Mouse (Mus musculus) cerebellum, adult 9-10 months (tissue): ENCODE measurements around the gene Bbx.

Experiments
- DNase-seq: peaks from one replicate; pipeline ENCODE4 v3.0.0; 2022

Bbx gene

DNA sequence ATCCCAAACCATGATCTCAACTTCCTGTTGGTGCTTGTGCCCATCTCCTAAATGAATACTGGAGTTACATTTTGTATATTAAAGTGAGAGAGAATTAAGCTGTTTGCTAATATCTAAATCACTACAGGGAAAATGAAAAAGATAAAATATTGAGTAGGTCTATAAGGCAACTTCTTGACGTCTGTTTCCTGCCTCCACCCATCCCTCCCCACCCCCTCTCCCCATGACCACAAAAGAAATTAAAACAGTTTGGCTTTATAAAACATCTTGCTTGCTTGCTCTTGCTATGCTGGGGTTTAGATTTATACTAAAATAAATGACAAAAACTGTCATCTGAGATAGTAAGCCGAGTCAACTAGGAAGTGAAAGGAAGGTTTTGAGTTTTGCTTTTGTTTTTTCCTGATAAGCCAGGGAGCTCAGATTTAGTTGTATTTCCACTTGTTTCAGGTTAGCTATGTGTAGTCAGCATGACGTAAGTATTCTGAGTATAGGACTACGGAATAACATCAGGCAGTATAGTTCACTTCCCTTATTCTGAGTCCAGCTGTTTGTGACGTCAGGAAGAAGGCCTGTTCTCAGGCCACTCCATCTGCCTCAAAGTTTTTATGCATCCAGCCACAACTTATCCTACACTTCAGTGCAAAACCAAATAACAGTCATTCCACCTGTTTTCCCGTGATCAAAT lies 36.1 kb downstream of the Bbx start:
- DNase-seq, result no peak

- no peak for DNase-seq
These were observed 43.7 kb downstream of the Bbx start for GRCm38 (mm10) chr16:50388499-50388898.

DNA sequence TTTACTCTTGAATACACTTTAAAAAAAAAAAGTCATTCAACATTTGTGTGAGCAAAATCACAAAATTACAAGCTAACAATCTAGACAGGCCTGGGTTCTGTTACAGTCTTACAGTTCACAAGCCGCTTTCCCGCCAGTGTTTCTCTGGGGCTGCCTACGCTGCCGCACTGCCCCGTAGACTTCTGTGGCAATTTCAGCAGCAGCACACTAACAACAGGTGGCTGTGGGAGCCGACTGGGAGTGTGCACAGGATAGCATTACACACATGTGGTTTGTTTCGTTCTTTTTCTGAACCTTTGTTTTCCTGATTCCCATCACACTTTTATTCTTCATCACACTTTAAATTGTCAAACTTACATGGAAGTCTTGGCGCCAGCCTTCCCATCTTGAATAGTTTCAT lies 48.6 kb downstream of the Bbx start:
- no peak for DNase-seq

- no peak for DNase-seq
These were observed 50.8 kb downstream of the Bbx start for GRCm38 (mm10) chr16:50381351-50381746.

- DNase-seq, result peak; percentile 70
These were observed 51.4 kb downstream of the Bbx start for GRCm38 (mm10) chr16:50380682-50381350.

GRCm38 (mm10) chr16:50380232-50380631 lies 52.0 kb downstream of the Bbx start:
- DNase-seq, result no peak

DNA sequence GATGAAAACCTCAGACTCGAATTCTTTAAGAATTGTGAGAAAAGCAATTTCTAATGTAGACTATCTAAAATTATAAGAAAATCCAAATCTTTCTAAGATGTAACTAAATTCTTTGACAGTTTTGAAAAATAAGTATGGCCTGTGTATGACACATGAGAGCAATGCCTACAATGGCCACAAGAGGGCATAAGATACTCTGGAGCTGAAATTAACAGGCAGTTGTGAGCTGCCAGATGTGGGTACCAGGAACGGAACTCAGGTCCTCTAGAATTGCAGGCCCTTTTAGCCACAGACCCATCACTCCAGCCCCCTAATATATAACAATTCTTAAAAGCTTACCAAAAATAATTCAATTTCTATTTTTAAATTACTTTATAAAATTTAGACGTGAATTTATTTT lies 57.6 kb downstream of the Bbx start:
- no peak for DNase-seq

DNA sequence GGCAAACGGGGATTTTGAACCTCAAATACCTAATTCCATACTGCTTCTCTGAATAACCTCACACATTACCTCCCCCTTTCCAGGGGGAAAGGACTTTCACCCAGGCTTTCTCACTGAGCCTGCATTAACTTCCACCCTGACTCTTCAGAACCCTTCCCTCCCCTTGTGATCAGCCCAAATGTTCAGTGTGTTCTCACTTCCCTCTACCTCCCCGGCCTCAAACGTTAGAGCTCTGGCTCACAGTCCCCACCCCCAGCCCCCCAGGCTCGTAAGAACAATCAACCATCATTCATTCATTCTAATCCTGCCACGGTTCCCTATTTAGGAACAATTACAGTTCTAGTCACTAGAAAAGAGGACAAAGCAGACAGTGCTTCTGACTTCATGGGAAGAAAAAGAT lies 58.5 kb downstream of the Bbx start:
- no peak for DNase-seq

- DNase-seq, result no peak
These were observed 59.6 kb downstream of the Bbx start for GRCm38 (mm10) chr16:50372543-50372942.

DNA sequence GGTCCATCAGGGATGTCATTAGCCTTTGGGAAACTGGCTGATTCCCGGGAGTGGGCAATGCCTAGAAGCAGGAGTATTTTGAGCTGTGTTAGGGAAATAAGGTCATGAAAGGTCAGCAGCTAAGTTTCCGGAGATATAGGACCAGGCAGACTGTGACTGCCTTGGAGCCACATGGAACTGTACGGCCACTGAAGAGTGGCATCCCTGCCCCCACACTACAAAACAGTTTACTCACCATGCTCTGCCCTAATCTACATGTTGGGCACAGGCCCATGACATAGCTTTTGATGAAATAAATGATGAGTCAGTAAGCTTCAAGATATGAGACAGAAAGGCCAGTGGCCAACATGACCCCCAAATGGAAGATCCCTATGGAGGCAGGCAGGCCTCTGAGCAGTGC lies 60.7 kb downstream of the Bbx start:
- DNase-seq, result no peak

DNA sequence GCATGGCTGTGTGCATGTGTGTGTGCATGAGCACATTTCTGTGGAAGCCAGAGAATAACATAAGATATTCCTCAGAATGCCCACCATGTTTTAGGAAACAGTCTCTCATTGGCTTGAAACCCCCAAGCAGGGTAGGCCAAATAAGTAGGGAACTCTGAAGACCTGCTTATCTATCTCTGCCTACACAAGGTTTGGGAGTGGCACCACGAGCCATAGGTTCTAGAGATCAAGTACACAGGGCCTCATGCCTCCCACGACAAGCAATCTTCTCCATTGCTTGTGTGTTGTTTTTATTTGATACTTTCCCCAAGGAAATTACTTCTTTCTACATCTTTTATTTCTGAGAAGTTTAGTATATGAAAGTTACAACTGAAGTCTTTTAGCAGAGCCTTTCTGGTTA lies 61.8 kb downstream of the Bbx start:
- DNase-seq, result no peak

GRCm38 (mm10) chr16:50366556-50366955 lies 65.6 kb downstream of the Bbx start:
- DNase-seq, result no peak

- DNase-seq, result peak; percentile 57
These were observed 67.8 kb downstream of the Bbx start for GRCm38 (mm10) chr16:50364189-50365059.

GRCm38 (mm10) chr16:50363443-50364188 lies 68.6 kb downstream of the Bbx start:
- DNase-seq, result no peak

- DNase-seq, result no peak
These were observed 71.6 kb downstream of the Bbx start for GRCm38 (mm10) chr16:50360631-50361030.

DNA sequence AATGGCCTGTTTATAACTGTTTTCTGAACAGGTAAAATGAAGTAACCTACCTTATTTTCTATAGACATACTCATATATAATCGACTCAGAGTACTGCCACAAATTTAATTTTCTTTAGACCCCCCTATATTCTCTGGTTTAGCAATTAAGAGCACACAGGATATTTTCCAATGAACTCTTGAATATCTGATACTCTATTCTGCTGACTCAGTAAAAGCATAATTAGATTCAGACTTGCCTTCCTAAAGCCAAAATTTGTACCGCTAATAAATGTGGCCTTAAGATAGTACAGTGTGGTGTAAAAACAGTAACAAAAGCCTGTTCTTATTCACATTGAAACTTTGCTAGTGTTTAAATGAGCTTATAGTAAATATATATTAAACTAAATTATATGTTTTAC lies 102.5 kb downstream of the Bbx start:
- DNase-seq, result no peak

DNA sequence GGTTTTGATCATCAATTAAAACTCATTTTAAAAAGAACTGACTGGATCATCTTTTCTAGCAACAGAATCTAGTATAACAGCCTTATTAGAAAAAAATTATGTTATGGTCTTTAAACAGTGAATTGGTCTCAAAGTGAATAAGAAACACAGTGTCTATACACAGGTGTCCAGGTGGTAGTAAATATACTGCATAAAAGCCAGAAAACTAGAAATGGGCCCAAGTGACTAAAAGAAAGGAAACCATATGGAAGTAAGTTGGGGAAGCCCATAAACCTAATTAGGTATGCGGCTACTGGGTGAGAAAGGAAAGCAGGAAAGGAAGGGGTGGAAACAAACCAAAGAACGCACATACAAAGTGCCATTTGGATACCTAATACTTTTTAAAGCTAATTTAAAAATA lies 107.4 kb downstream of the Bbx start:
- no peak for DNase-seq

DNA sequence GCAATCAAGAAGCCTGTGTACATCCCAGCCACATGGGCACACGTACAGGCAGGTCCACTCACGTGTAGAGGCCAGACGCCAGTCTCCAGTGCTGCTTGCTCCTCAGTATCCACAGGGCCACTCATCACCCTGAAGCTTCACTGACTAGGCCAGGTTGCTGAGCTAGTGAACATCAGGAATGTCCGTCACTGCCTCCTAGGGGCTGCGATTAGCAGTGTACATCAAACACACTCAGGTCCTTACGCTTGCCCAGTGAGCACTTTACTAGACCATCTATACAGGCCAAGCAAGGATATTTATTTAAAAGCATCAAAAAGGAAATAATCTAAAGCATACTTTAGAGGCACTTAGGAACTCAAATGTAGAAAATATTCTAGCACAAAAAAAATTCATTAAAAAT lies 107.9 kb downstream of the Bbx start:
- no peak for DNase-seq

DNA sequence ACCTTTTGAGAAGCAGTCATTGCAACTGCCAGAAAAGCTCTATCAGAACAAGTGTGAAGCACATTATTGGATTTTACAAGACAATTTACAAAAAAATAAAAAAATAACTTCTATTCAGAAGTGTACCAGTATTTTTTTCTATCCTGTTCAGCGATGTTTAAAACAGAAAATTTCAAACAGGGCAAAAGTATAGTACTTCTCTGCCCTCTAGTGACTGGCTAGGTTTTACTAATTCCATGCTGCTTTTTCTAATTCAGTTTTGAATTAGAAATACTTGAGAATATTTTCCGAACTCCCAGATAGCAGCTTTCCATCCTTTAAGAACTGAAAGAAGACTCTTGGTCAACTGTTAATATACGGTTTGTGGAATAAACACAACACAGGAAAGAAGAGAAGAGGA lies 110.8 kb downstream of the Bbx start:
- no peak for DNase-seq

DNA sequence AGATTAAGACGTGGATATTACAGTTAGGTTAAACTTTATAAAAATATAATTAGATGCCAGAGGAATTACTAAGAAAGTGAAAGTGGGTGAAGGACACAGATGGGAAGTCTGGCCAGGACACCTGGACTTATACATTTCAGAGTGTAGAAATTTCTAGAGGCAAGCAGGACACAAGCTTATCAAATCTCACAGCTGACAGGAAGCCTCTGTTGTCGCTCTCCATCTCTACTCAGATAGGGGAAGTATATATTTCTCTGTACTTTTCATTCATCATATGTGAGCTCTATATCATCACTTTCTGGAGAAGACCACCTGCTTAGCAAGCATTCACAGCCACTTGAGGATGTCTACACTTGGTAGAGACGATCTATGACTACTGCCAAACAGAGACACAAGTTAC lies 113.9 kb downstream of the Bbx start:
- DNase-seq, result no peak

DNA sequence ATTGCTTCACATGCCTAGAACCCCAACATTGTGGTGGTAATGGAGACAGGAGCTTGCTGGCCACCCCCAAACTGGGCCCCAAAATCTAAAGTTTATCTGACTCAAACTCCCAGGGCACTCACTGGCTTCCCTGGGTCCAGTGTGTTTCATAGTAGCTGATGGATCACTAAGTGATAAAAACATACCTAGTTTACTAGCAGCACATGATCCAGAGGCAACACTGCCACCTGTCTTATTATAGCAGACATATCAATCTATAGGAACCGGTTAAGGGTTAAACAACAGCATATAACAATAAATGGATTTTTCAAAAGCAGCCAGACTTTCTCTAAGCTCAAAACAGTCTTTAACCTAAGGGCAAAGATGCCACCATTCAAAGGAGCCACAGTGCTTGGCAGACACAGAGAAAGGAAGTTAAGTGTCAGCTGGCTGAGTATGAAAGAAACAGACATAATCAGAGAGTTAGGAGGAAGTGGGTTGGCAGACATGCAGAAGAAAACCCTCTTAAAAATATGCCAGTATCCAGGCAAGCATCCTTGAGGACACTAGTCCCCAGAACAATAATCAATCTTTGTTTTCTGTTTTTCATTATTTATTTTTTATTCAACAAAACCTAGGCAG lies 116.7 kb downstream of the Bbx start:
- no peak for DNase-seq

DNA sequence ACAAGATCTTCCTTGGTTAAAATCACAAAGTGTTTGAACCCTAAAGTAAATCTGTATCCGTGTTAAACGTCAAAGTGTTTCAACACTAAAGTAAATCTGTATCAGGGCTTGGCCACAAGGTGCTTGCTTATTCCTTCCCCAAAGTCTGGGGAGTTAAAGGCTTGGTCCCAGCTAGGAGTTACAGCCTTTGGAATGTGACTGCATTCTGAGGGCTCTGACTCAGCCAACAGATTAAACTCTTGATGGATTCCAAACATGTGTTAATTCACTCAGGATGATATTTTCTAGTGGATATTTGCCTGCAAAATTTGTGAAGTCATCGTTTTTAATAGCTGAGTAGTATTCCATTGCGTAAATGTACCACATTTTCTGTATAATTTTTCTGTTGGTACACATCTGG lies 120.6 kb downstream of the Bbx start:
- no peak for DNase-seq
